Mouse (Mus musculus): ENCODE results near the gene Rara. TPM values are rescaled to one million over a fixed set of nuclear protein-coding genes. Genes with fewer than 3 reads are reported as not detected.

Gene Rara
- polyA plus RNA-seq, 1 experiment from 2014 or later: 36.9 TPM

DNA sequence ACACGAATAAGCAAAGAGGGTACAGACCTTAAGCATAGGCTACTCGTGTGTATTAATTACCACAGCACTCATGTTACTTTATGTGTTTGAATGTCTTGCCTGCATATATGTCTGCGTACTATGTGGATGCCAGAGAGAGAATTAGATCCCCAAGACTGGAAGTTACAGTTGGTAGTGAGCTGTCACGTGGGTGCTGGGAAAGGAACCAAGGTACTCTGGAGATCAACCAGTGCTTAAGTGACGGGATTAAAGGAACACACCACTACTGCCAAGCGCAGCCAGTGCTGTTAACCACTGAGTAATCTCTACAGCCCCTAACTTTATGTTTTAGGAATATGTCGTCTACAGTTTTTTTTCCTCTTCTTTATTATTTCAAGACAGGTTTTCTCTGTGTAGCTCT is 68.4 kb downstream of the Rara start:
- Histone ChIP-seq H3K9me3 (no peaks in the 10 kb centered on the region), H3K4me1 (no peaks in the 10 kb centered on the region), H3K36me3 (peaks cover 97% of the 10 kb centered on the region), H3K27me3 (ENCODE audit: insufficient read depth, poor library complexity, severe bottlenecking) (no peaks in the 10 kb centered on the region), H3K27ac (no peak overlapping the region), H3K4me3 (no peak overlapping the region)
- no peak for DNase-seq (ENCODE audit: low spot score)
- 95% methylated on average over 7 of the region's 7 CpGs for WGBS

DNA sequence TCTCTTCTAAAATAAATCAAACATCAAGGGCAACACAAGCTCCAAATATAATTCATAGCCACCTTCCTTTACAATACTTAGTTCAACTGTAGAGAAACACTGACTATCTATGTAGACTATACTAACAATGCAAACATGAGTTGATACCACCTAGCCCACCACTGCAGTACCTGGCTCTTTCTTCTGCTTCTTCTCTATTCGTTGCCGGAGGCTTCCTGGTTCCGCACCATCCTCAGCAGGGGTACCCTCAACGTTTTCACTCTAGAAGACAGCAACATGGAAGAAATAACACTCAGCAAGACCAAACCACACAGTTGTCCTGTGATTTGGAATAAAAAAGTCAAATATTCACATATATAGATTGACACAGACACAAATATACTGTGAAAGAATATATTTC is 70.0 kb downstream of the Rara start:
- Histone ChIP-seq H3K9me3 (no peaks in the 10 kb centered on the region), H3K4me1 (no peaks in the 10 kb centered on the region), H3K36me3 (peaks cover 100% of the 10 kb centered on the region), H3K27ac (no peak overlapping the region), H3K27me3 (ENCODE audit: insufficient read depth, poor library complexity, severe bottlenecking) (no peaks in the 10 kb centered on the region), H3K4me3 (no peak overlapping the region)
- 92% methylated on average over 4 of the region's 4 CpGs for WGBS
- DNase-seq (ENCODE audit: low spot score): peak; percentile 57

DNA sequence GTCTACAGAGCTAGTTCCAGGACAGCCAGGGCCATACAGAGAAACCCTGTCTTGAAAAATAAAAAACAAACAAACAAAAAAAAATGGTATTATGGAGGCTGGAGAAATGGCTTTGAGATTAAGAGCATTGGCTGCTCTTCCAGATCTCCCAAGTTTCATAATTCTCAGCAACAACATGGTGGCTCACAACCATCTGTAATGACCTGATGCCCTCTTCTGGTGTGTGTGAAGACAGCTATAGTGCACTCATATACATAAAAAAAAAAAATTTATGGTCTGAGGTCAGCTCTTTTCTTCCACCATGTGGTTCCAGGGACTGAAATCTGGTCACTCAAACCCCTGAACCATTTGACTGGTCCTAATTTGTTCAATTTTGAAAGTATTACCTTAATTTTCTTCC is 71.2 kb downstream of the Rara start:
- Histone ChIP-seq H3K27ac (no peak overlapping the region), H3K27me3 (ENCODE audit: insufficient read depth, poor library complexity, severe bottlenecking) (no peaks in the 10 kb centered on the region), H3K4me3 (no peak overlapping the region), H3K9me3 (no peaks in the 10 kb centered on the region), H3K36me3 (peaks cover 100% of the 10 kb centered on the region), H3K4me1 (no peaks in the 10 kb centered on the region)
- peak; percentile 39 for DNase-seq (ENCODE audit: low spot score)

DNA sequence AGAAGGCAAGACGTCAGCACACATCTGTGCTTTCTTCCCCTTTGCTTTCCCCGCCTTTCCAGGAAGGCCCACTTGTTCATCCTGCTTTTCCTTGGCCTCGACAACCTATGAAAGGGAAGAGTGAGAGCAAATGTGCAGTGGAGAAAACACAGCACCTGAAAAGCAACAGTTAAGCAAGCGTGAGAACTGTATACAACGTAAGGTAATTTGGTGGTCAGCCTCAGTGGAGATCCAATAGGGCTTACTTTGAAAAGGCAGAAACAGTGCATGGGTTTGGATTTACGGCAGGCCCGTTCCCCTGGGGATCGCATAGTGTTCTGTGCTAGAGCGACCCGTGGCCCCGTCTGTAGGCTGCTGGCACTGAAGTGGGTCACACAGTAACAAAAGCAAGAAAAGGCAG is 71.6 kb downstream of the Rara start:
- Histone ChIP-seq H3K4me3 (no peak overlapping the region), H3K27ac (no peak overlapping the region), H3K4me1 (no peaks in the 10 kb centered on the region), H3K36me3 (peaks cover 100% of the 10 kb centered on the region), H3K27me3 (ENCODE audit: insufficient read depth, poor library complexity, severe bottlenecking) (no peaks in the 10 kb centered on the region), H3K9me3 (no peaks in the 10 kb centered on the region)
- WGBS: 94% methylated on average over 11 of the region's 11 CpGs
- DNase-seq (ENCODE audit: low spot score): peak; percentile 63

DNA sequence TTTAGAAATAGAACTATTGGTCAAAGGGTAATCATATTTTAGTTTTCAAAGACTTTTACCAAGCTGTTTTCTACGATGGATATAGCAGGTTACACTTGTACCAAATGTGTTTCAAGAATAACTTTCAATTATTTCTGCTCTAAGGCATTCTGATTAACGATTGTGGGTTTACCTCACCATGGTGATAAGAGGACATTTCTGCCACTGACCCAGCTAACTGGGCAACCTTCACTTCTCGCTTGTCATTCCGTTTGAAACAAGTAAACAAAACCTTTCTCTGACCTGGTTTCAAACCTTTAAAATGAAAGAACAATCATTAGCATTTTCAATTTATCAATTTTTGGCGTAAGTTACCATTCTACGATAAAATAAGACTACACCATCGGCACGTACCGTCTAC is 79.2 kb downstream of the Rara start:
- no peak for DNase-seq (ENCODE audit: low spot score)
- WGBS: 95% methylated on average over 9 of the region's 9 CpGs
- H3K27me3 ChIP-seq (ENCODE audit: insufficient read depth, poor library complexity, severe bottlenecking): no peaks in the 10 kb centered on the region
- peaks cover 97% of the 10 kb centered on the region for H3K36me3 ChIP-seq
- no peaks in the 10 kb centered on the region for H3K9me3 ChIP-seq
- no peak overlapping the region for H3K27ac ChIP-seq
- H3K4me3 ChIP-seq: no peak overlapping the region
- H3K4me1 ChIP-seq: no peaks in the 10 kb centered on the region

DNA sequence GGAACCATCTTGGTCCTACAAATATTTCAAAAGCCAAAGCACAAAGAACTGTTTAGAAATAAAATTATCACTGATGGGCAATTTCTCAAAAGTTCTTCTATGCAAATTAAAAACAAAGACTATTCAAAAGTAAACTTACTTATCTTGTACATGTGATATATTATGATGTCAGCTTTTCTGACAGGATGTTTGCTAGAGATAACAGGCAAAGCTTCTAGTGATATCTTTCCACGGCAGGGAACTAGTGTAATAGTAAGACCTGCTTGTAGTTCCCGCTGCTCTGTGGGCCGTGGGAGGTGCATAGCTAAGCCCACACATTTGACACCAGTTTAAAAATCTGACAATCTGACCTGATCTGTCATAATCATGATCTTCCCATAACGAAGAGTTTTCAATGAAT is 82.5 kb downstream of the Rara start:
- Histone ChIP-seq H3K27ac (no peak overlapping the region), H3K4me3 (no peak overlapping the region), H3K4me1 (no peaks in the 10 kb centered on the region), H3K27me3 (ENCODE audit: insufficient read depth, poor library complexity, severe bottlenecking) (no peaks in the 10 kb centered on the region), H3K9me3 (no peaks in the 10 kb centered on the region), H3K36me3 (peaks cover 98% of the 10 kb centered on the region)
- 74% methylated on average over 4 of the region's 4 CpGs for WGBS
- no peak for DNase-seq (ENCODE audit: low spot score)

DNA sequence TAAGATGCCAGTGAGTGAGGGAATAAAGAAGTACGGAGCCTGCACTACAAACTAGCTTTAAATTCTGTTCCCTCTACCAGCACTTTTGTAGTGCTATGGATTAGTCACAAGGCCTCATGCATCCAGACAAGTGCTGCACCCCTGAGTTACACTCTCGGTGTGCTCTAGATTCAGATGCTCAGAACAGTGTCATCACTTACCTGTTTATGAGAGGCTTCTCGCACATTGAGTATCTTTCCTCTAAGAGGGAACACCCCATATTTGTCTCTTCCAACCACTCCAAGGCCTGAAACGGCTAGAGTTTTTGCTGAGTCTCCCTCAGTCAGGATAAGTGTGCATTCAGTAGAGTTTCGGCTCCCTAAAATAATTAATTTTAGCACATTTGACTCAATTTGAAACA is 83.1 kb downstream of the Rara start:
- no peaks in the 10 kb centered on the region for H3K27me3 ChIP-seq (ENCODE audit: insufficient read depth, poor library complexity, severe bottlenecking)
- no peaks in the 10 kb centered on the region for H3K4me1 ChIP-seq
- no peak for DNase-seq (ENCODE audit: low spot score)
- no peaks in the 10 kb centered on the region for H3K9me3 ChIP-seq
- no peak overlapping the region for H3K4me3 ChIP-seq
- H3K36me3 ChIP-seq: peaks cover 98% of the 10 kb centered on the region
- no peak overlapping the region for H3K27ac ChIP-seq
- WGBS: 94% methylated on average over 5 of the region's 5 CpGs

DNA sequence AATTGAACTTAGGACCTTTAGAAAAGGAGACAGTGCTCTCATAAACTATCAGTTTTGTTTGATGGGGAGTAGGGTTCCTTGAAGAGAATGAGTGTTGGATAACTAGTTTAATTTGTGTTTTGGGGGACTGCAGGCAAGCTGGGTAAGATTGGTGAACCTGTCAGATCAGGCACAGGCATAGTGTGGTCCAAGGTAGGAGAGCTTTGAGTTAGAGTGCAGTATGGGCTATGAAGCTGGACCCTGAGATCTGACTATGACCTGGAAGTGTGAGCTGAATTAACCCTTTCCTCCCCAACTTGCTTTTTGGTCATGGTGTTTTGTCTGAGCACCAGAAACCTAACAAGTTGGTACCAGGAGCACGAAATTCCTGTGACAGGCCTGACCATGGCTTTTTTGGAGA is 86.2 kb downstream of the Rara start:
- Histone ChIP-seq H3K9me3 (no peaks in the 10 kb centered on the region), H3K27ac (no peak overlapping the region), H3K27me3 (ENCODE audit: insufficient read depth, poor library complexity, severe bottlenecking) (no peaks in the 10 kb centered on the region), H3K36me3 (peaks cover 99% of the 10 kb centered on the region), H3K4me3 (no peak overlapping the region), H3K4me1 (no peaks in the 10 kb centered on the region)
- 81% methylated on average over 1 of the region's 1 CpGs for WGBS
- DNase-seq (ENCODE audit: low spot score): no peak

DNA sequence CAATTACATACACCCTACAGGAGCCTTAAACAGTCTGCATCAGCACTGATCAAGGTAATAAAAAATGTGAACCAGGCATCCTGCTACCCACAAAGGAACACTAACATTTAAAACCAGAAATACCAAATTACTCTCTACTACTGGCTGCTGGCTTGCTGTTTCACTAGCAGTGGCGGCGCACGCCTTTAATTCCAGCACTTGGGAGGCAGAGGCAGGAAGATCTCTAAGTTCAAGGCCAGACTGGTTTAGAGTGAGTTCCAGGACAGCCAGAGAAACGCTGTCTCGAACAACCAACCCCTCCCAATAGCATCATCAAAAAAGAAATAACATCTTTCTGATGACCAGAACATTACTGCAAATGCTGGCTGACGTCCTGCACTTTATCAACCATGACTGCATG is 92.2 kb downstream of the Rara start:
- 98% methylated on average over 6 of the region's 6 CpGs for WGBS
- Histone ChIP-seq H3K9me3 (no peaks in the 10 kb centered on the region), H3K27ac (no peak overlapping the region), H3K27me3 (ENCODE audit: insufficient read depth, poor library complexity, severe bottlenecking) (no peaks in the 10 kb centered on the region), H3K4me3 (no peak overlapping the region), H3K4me1 (peaks cover 9% of the 10 kb centered on the region; the same call in 1 of the 2 replicates), H3K36me3 (peaks cover 74% of the 10 kb centered on the region)
- DNase-seq (ENCODE audit: low spot score): peak; percentile 59

DNA sequence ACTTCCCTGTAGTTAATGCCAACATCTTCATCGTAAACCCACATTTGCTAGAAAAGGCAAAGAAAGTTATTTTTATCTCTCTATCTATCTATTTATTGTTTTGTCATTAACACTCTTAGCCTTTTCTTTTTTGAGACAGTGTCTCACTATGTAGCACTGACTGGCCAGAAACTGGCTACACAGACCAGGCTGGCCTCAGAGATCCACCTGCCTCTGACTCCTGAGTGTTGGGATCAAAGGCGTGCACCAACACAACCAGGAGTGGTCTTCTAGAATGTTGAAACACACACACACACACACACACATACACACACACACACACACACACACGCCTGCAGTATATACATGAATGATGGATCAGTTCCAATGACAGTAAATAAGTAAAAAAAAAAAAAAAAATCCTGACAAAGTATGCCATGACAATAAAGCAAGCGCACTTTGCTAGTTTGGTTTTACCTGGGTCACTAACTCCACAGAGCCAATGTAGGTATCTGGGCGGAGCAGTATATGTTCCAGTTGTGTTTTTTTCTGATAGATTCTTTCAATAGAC is 94.8 kb downstream of the Rara start:
- Histone ChIP-seq H3K4me1 (peaks cover 9% of the 10 kb centered on the region; the same call in 1 of the 2 replicates), H3K27ac (no peak overlapping the region), H3K36me3 (peaks cover 49% of the 10 kb centered on the region), H3K27me3 (ENCODE audit: insufficient read depth, poor library complexity, severe bottlenecking) (no peaks in the 10 kb centered on the region), H3K4me3 (peak overlapping the region; percentile 84), H3K9me3 (no peaks in the 10 kb centered on the region)
- 80% methylated on average over 5 of the region's 5 CpGs for WGBS
- peak; percentile 75 for DNase-seq (ENCODE audit: low spot score)

DNA sequence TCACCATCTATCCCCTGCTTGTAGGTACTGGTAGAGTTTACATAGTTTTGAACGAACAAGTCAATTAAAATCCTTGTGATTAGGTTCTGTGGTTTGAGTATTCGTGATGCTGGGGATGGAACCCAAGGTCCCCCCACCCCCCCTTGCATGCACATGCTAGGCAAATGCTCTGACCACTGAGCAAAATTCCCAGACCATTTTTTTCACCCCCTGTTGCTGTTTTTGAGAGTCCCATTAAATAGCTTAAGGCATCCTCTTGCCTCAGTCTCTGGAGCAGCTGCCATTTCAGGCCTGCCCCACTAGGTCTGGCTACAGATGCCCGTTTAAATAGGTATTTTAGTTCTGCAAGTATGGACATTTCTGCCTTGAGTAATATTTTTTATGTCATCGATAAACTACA is 95.5 kb downstream of the Rara start:
- Histone ChIP-seq H3K9me3 (no peaks in the 10 kb centered on the region), H3K27me3 (ENCODE audit: insufficient read depth, poor library complexity, severe bottlenecking) (no peaks in the 10 kb centered on the region), H3K27ac (peak overlapping the region; percentile 95), H3K4me3 (peak overlapping the region; percentile 84), H3K4me1 (peaks cover 9% of the 10 kb centered on the region; the same call in 1 of the 2 replicates), H3K36me3 (peaks cover 42% of the 10 kb centered on the region)
- WGBS: 11% methylated on average over 4 of the region's 4 CpGs
- peak; percentile 51 for DNase-seq (ENCODE audit: low spot score)

DNA sequence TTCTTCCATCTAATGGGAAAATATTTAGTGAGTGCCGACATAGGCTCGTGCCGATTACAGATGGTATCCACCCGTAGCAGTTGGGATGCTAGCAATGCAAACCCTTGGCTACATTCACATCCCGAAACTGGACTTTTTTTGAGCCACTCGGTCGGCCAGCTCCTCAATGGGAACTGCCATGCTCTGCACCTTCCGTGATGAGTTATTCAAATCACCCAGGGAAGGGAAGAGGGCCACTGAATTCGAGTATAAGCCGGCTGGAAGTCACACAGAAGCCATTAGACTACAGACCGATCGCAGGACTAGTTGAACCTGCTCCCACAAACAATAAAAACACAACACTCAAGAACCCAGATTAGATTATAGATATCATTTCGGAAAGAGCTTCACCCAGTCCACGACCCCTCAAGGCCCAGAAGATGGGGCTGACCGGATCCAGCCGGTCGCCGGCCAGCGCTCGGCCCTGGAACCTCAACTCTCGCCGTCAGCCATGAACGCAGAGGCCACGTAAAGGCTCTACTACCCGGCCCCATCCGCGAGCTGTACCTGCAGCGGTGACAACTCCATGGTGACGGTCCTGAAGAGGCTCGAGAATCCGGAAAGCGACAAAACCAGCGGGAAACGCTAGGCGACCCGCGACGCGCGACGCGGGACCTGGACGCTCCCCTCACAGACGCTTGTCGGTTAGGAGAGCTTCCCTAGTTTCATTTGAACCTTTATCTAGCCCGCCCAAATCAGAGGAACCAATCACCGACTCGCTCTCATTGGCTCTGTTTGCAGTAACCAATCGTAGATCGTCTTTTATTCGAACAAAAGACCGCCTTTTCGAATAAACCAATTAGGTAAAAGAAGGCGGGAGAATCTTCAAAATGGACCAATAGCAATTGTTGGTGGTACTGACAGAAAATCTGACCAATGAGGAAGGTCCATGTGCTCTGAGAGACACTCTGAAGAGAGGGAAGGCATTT is 96.2 kb downstream of the Rara start, which contains the start of gene Top2a:
Gene Top2a, minus strand, starts transcription at position 690 of the 968 bp plus-strand sequence.
- Histone ChIP-seq H3K27ac (peak within 1 kb of the TSS; percentile 95), H3K9me3 (no peaks in the 10 kb centered on the region), H3K27me3 (ENCODE audit: insufficient read depth, poor library complexity, severe bottlenecking) (no peaks in the 10 kb centered on the region), H3K4me1 (peaks cover 9% of the 10 kb centered on the region; the same call in 1 of the 2 replicates), H3K4me3 (peak within 1 kb of the TSS; percentile 84), H3K36me3 (peaks cover 36% of the 10 kb centered on the region)
- WGBS: under 1% methylated on average over 54 of the region's 54 CpGs
- DNase-seq (ENCODE audit: low spot score): peak; percentile 97

Data from heart, embryonic 10.5 days (tissue).